Mouse (Mus musculus): ENCODE data around the gene Apod.

- TF ChIP-seq CTCF (IDR thresholded peaks at IDR 0.05; ENCODE audit: low read depth, low read length) (peak; percentile 19; the same call in 1 of the 2 replicates), POLR2A (IDR thresholded peaks at IDR 0.05; ENCODE audit: extremely low read depth, insufficient read depth, low read length) (no peak)
Measured at GRCm38 (mm10) chr16:31352996-31353395, 38.4 kb upstream of the Apod start.
